Mouse (Mus musculus) liver, embryonic 16.5 days (tissue): ENCODE results near the gene Srgn. TPM values are rescaled to one million over a fixed set of nuclear protein-coding genes. Genes with fewer than 3 reads are reported as not detected.

Experiments
- ATAC-seq: fragments of 200-750 bp; cut with Nextera tagmentation; 2 replicates; pipeline ENCODE4 v1.8.0; 2017; ENCODE audit warnings: low read depth, mild to moderate bottlenecking, moderate number of reproducible peaks, moderate library complexity
- H3K27ac ChIP-seq: fragments of 300-500 bp; sonication (generic); 2 replicates; pipeline ENCODE4 v1.5.1; 2014; ENCODE audit warnings: mild to moderate bottlenecking, low read length
- H3K27me3 ChIP-seq: fragments of 300-500 bp; sonication (generic); 2 replicates; pipeline ENCODE4 v1.6.1; 2014; ENCODE audit warnings: low read depth, low read length, mixed read lengths; ENCODE audit not compliant: control insufficient read depth, insufficient read depth
- H3K36me3 ChIP-seq: fragments of 300-500 bp; sonication (generic); 2 replicates; pipeline ENCODE4 v1.6.1; 2014; ENCODE audit warnings: mild to moderate bottlenecking; ENCODE audit not compliant: control insufficient read depth, insufficient read depth
- H3K4me1 ChIP-seq: fragments of 300-500 bp; sonication (generic); 2 replicates; pipeline ENCODE4 v1.6.1; 2014; ENCODE audit warnings: low read depth, low read length, mixed read lengths; ENCODE audit not compliant: control insufficient read depth
- H3K4me2 ChIP-seq: fragments of 300-500 bp; sonication (generic); 2 replicates; pipeline ENCODE4 v1.6.1; 2014; ENCODE audit warnings: low read depth, low read length, mixed read lengths
- H3K4me3 ChIP-seq: fragments of 300-500 bp; sonication (generic); 2 replicates; pipeline ENCODE4 v1.5.1; 2014; ENCODE audit warnings: low read depth, mild to moderate bottlenecking, low read length
- H3K9ac ChIP-seq: fragments of 300-500 bp; sonication (generic); 2 replicates; pipeline ENCODE4 v1.6.1; 2014; ENCODE audit warnings: low read depth, low read length
- H3K9me3 ChIP-seq: fragments of 300-500 bp; sonication (generic); replicated peaks from 2 replicates; pipeline ENCODE4 v1.6.1; 2016; ENCODE audit warnings: low read length; ENCODE audit not compliant: control insufficient read depth
- WGBS: fragments of 180-500 bp; shearing (Covaris S2); extraction: QIAGEN DNeasy Blood & Tissue Kit; methylation state at CpG from one replicate; pipeline ENCODE4 v1.1.7; 2014; ENCODE audit not compliant: insufficient replicate concordance; 5-methylcytosine and 5-hydroxymethylcytosine counted together
- polyA plus RNA-seq: library from polyadenylated mRNA; unstranded; fragments of >200 nt; fragmentation: Nextera tagmentation; extraction: Ambion mirVana; gene quantifications from 2 replicates; pipeline ENCODE4 v1.2.1, GENCODE M21; 2015

The Srgn gene
- 62.1 and 65.8 TPM in 2 replicates for polyA plus RNA-seq

DNA sequence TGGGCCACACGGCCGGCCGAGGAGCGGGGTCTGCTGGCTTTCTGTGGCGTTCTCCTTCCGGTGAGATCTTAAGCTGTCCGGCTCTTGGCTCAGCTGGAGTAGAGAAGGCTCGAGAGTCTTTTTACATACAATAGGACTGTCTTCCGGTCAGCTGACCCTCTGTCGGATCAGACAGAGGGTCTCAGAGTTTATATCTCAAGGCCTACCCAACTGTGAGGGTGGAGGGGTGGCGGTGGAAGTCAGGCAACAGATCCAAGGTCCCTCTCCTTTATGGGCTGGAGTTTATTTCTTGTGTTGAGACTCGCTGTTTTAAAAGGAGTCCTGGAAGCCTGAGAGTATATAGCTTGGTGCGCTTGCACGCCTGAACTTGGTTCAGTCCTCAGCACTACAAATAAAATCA lies at the start of gene Srgn:
Gene Srgn (minus strand): TSS at position 101 of the 400 bp plus-strand sequence.
- H3K27me3 ChIP-seq, result no peaks in the 10 kb centered on the region
- ATAC-seq, result no peak
- no peaks in the 10 kb centered on the region for H3K9me3 ChIP-seq
- H3K4me3 ChIP-seq, result no peak within 1 kb of the TSS
- H3K36me3 ChIP-seq, result no peaks in the 10 kb centered on the region
- peaks cover 4% of the 10 kb centered on the region for H3K4me1 ChIP-seq
- no peak within 1 kb of the TSS for H3K27ac ChIP-seq
- WGBS, result 75% methylated on average over 14 of the region's 14 CpGs
- H3K4me2 ChIP-seq, result no peak within 1 kb of the TSS
- H3K9ac ChIP-seq, result no peak within 1 kb of the TSS

GRCm38 (mm10) chr10:62575001-62575400 lies 47.8 kb upstream of the Srgn start:
- ATAC-seq, result no peak
- WGBS, result 83% methylated on average over 13 of the region's 13 CpGs
- Histone ChIP-seq H3K36me3 (peaks cover 9% of the 10 kb centered on the region; the same call in 1 of the 2 replicates), H3K4me2 (no peak overlapping the region), H3K9ac (no peak overlapping the region), H3K27ac (no peak overlapping the region), H3K4me3 (no peak overlapping the region), H3K9me3 (no peaks in the 10 kb centered on the region), H3K4me1 (peaks cover 10% of the 10 kb centered on the region), H3K27me3 (no peaks in the 10 kb centered on the region)

DNA sequence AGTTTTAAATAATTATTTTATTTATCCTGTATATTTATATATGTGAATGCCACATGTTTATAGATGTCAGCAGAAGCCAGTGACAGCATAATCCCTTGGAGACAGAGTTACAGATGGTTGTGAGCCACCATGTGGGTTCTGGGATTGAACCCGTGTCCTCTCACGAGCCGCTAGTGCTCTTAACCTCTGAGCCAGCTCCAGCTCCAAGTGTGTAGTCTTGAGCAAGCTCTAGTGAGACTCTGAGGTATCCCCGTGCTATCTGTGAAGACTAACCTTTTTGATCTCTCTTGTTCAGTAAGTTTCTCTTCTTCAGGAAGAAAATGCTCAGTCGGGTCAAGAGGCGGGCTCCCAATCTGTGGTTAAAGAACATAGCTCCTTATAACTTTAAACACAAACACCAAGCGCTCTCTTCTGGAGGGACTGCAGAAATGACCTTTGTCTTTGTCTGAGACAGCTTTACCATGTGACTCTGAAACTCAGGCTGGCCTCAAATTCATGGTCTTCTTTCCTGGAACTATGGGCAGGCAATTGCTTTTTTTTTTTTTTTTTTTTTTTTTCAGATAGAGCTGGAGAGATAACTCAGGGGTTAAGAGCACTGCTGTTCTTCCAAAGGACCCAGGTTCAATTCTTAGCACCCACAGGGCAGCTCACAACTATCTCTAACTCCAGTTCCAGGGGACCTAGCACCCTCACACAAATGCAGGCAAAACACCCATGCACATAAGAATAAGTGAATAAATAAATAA lies 43.0 kb upstream of the Srgn start:
- ATAC-seq, result no peak
- H3K4me1 ChIP-seq, result no peaks in the 10 kb centered on the region
- no peaks in the 10 kb centered on the region for H3K9me3 ChIP-seq
- H3K9ac ChIP-seq, result no peak overlapping the region
- peaks cover 25% of the 10 kb centered on the region for H3K36me3 ChIP-seq
- no peak overlapping the region for H3K27ac ChIP-seq
- H3K4me3 ChIP-seq, result no peak overlapping the region
- H3K27me3 ChIP-seq, result no peaks in the 10 kb centered on the region
- WGBS, result 68% methylated on average over 7 of the region's 7 CpGs
- H3K4me2 ChIP-seq, result no peak overlapping the region

GRCm38 (mm10) chr10:62568861-62569260 lies 41.6 kb upstream of the Srgn start:
- 33% methylated on average over 4 of the region's 4 CpGs for WGBS
- H3K4me1 ChIP-seq, result no peaks in the 10 kb centered on the region
- H3K27me3 ChIP-seq, result no peaks in the 10 kb centered on the region
- no peak overlapping the region for H3K4me3 ChIP-seq
- no peak for ATAC-seq
- no peak overlapping the region for H3K4me2 ChIP-seq
- no peak overlapping the region for H3K9ac ChIP-seq
- no peak overlapping the region for H3K27ac ChIP-seq
- peaks cover 24% of the 10 kb centered on the region for H3K36me3 ChIP-seq
- no peaks in the 10 kb centered on the region for H3K9me3 ChIP-seq

DNA sequence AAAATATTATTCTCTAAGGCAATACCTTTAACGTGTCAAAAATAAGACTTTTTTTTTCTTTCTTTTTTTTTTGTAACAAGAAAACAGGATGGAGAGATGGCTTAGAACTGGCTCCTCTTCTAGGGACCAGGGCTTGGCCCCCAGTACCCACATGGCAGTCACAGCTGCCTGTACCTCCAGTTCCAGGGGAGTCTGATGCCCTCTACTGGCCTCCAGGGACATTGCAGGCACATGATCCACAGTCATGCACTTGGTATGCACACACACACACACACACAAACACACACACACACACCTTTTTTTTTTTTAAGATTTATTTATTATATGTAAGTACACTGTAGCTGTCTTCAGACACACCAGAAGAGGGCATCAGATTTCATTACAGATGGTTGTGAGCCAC lies 30.5 kb upstream of the Srgn start:
- no peak for ATAC-seq
- WGBS, result 78% methylated on average over 1 of the region's 1 CpGs
- H3K9me3 ChIP-seq, result no peaks in the 10 kb centered on the region
- no peak overlapping the region for H3K9ac ChIP-seq
- H3K36me3 ChIP-seq, result peaks cover 2% of the 10 kb centered on the region
- no peak overlapping the region for H3K27ac ChIP-seq
- H3K4me3 ChIP-seq, result no peak overlapping the region
- H3K4me2 ChIP-seq, result no peak overlapping the region
- H3K4me1 ChIP-seq, result no peaks in the 10 kb centered on the region
- no peaks in the 10 kb centered on the region for H3K27me3 ChIP-seq

DNA sequence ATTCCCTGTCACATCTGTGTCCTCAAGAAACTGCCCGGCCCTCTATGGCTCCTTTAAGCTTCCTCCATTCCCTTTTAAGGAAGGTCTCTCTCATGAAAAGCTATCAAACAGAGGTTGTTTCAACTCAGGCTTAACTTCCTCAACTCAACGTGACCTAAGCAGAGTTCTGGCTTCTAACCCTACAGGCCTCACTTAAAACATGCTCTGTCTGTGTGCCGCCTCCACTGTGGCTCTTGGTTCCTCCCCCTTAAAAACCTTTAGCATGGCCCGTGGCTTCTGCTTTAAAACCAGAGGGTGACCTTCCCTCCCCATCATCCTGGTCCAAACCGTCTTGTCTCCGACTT lies 29.3 kb upstream of the Srgn start:
- H3K4me1 ChIP-seq, result no peaks in the 10 kb centered on the region
- no peak overlapping the region for H3K9ac ChIP-seq
- H3K4me3 ChIP-seq, result no peak overlapping the region
- 52% methylated on average over 6 of the region's 6 CpGs for WGBS
- ATAC-seq, result no peak
- no peaks in the 10 kb centered on the region for H3K27me3 ChIP-seq
- H3K4me2 ChIP-seq, result no peak overlapping the region
- no peaks in the 10 kb centered on the region; the same call in 1 of the 2 replicates for H3K36me3 ChIP-seq
- H3K27ac ChIP-seq, result no peak overlapping the region
- H3K9me3 ChIP-seq, result no peaks in the 10 kb centered on the region

DNA sequence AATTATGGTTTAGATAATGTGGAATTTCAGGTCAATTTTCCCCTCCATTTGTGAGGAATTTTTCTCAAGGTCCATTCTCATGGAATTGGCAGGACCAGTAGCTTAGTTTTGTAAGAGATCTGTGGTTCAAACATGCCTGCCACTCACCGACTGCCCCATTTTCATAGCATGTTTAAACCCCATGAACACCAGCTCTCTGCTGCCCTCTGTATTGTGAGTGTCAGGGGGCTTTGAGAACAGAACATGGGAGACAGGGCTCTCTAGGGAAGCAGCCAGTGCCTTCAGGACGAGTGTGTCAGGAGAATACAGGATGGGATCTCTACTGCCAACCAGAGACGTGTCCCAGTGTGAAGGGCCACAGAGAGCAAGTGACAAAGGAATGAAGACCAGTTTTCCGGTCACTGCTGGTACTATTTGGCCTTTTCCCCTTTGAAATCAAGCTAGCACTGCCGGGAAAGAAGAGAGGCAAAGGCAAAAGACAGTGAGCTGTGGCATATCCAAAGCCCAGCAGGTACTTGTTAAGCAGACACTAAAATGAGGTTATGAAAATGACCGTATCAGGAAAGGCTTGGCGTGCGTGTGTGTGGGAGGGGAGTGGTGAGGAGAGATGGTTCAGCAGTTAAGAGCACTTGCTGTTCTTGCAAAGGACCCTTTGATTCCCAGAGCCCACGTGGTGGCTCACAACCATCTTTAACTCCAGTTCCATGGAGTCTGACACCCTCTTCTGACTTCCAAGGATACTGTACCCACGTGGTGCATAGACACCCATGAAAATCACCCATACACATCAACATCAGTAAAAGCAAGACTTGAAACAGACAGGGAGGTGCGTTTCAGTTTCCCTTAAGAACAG lies 28.7 kb upstream of the Srgn start:
- H3K27ac ChIP-seq, result no peak overlapping the region
- H3K4me3 ChIP-seq, result no peak overlapping the region
- ATAC-seq, result no peak
- H3K36me3 ChIP-seq, result no peaks in the 10 kb centered on the region; the same call in 1 of the 2 replicates
- no peaks in the 10 kb centered on the region for H3K27me3 ChIP-seq
- no peaks in the 10 kb centered on the region for H3K4me1 ChIP-seq
- H3K9me3 ChIP-seq, result no peaks in the 10 kb centered on the region
- no peak overlapping the region for H3K4me2 ChIP-seq
- 51% methylated on average over 11 of the region's 11 CpGs for WGBS
- no peak overlapping the region for H3K9ac ChIP-seq

DNA sequence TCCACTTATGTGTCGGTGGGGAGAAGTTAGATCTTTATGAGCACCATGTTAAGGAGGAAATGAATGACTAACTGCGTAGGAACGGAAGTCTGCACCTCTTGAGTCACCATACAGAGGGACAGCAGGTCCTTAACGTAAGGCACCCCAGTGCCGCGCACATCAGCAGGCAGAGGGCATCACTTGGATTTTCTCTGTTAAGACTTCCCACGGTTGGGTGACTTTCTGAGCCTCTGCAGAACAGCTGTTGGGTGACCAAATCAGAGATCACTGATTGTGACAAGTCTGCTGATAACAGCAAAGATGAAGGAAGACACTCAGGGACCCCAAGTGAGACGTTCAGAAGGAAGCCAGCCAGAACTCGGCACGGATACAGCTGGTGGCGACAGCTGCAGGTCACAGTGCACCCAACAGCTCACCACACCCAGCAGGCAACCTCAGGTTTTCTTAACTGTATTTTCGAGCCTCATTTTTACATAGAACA lies 26.4 kb upstream of the Srgn start:
- Histone ChIP-seq H3K9me3 (no peaks in the 10 kb centered on the region), H3K4me3 (no peak overlapping the region), H3K4me2 (no peak overlapping the region), H3K27me3 (no peaks in the 10 kb centered on the region), H3K27ac (no peak overlapping the region), H3K4me1 (no peaks in the 10 kb centered on the region), H3K36me3 (no peaks in the 10 kb centered on the region; the same call in 1 of the 2 replicates), H3K9ac (no peak overlapping the region)
- ATAC-seq, result no peak
- 29% methylated on average over 12 of the region's 12 CpGs for WGBS

DNA sequence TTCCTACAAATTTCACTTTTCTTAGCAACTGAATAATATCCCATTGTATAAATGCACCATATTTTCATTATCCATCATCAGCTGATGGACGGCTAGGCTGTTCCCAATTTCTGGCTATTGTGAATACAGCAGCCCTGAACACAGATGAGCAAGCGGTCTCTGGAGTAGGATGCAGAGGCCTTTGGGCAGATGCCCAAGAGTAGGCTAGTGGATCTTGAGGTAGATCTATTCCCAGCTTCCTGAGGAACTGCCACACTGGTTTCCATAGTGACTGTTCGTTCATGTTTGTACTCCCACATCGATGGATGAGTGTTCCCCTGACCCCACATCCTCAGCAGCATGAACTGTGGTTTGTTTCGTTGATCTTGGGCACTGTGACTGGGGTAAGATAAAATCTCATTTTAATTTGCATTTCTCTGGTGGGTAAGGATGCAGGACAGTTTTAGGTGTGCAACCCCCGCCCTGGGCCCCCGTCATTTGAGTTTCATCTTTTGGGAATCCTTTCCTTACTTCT lies 23.6 kb upstream of the Srgn start:
- H3K9me3 ChIP-seq, result no peaks in the 10 kb centered on the region
- H3K4me2 ChIP-seq, result no peak overlapping the region
- no peaks in the 10 kb centered on the region for H3K4me1 ChIP-seq
- no peaks in the 10 kb centered on the region for H3K27me3 ChIP-seq
- no peak for ATAC-seq
- no peak overlapping the region for H3K27ac ChIP-seq
- no peaks in the 10 kb centered on the region for H3K36me3 ChIP-seq
- H3K4me3 ChIP-seq, result no peak overlapping the region
- 63% methylated on average over 7 of the region's 7 CpGs for WGBS
- no peak overlapping the region for H3K9ac ChIP-seq
